Mouse (Mus musculus) liver, embryonic 13.5 days (tissue): ENCODE results near the gene Ick. TPM values are rescaled to one million over a fixed set of nuclear protein-coding genes. Genes with fewer than 3 reads are reported as not detected.

Experiments
- polyA plus RNA-seq: library from polyadenylated mRNA; unstranded; fragments of >200 nt; fragmentation: Nextera tagmentation; extraction: Ambion mirVana; gene quantifications from 2 replicates; pipeline ENCODE4 v1.2.1, GENCODE M21; 2015

Ick gene
- polyA plus RNA-seq, 1 experiment from 2014 or later, result 4.7 TPM

Other genes starting within 250 kb of the Ick start
- gene Elovl5, start 191.8 kb upstream of the Ick start, polyA plus RNA-seq, result 21.2 and 25.7 TPM in 2 replicates
- not detected in 2 replicates for gene Gcm1, start 57.3 kb upstream of the Ick start, polyA plus RNA-seq
- 68.7 and 72.5 TPM in 2 replicates for gene Fbxo9, start 127 bp upstream of the Ick start, polyA plus RNA-seq
- 23.3 and 27.8 TPM in 2 replicates for gene Gsta4, start 73.6 kb downstream of the Ick start, polyA plus RNA-seq
- gene Gsta1, start 121.5 kb downstream of the Ick start, polyA plus RNA-seq, result 0.17 TPM in 1 of 2 replicates, not detected in the other
- gene Gm3776, start 147.9 kb downstream of the Ick start, polyA plus RNA-seq, result not detected in 2 replicates
- gene Gm10639, start 180.7 kb downstream of the Ick start, polyA plus RNA-seq, result not detected in 2 replicates
- gene Omt2a, start 205.6 kb downstream of the Ick start, polyA plus RNA-seq, result not detected in 2 replicates
- not detected in 2 replicates for gene Omt2b, start 218.4 kb downstream of the Ick start, polyA plus RNA-seq
- gene Gsta2, start 246.6 kb downstream of the Ick start, polyA plus RNA-seq, result 0.23 TPM in 1 of 2 replicates, not detected in the other